ENCODE assay signal across 8 mouse cellular contexts in the genomic region with DNA sequence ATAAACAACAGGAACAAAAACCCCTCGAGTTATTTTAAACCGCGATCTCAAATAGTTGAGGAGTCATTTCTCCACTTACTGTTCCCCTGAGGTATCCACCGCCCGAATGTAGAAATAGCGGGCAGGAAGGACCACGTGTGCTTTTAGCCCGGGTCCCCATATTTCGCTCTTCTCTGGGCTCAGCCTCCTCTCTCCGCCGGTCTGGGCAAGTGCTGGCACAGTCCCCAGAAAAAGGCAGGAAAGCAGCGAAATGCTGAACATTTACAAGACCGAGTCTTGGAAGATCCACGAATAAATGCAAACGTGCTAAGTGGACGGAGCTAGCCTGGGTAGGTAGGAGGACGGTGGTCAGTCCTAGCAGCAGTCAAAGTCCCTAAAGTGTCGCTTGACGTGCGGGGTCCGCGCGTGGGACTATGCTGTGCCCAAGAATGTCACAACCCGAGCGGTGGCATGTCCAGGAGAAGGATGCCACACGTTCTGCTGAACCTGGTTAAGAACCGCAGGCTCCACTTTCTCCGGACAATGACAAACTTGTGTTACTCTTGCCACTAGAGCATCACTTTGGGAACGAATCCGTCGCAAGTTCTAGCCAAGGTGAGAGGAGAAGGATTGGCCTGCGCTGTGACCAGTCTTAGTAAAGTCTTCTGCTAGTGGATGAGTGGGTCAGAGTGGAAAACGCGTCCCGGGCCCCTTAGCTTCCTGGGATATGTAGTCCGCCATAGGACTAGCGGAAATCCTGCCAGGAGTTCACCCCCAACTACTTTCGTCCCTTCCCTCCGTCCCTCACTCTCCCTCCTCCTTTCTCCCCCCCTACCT. TPM values are rescaled to one million over a fixed set of nuclear protein-coding genes. Genes with fewer than 3 reads are reported as not detected.
DNase-seq lines count a peak whose midpoint lies in the region; ATAC-seq lines count a peak whose summit lies in the region.

Kdelc1 (minus strand) TSS at position 570 of the 816 bp plus-strand sequence.
Bivm (plus strand) TSS at position 719 of the 816 bp plus-strand sequence.

- H3K9me3 ChIP-seq in hindbrain, embryonic 13.5 days, result no peaks in the 10 kb centered on the region

- H3K4me3 ChIP-seq in hindbrain, embryonic 13.5 days, result peak within 1 kb of the TSS; percentile 66

- peaks cover 18% of the 10 kb centered on the region for H3K36me3 ChIP-seq in hindbrain, embryonic 13.5 days

- H3K9ac ChIP-seq in hindbrain, embryonic 13.5 days, result peak within 1 kb of the TSS; percentile 92

- peak; percentile 97 for DNase-seq in NIH3T3 (ENCODE audit: low read depth)
- DNase-seq in cerebellum, postnatal 14 days, result peak; percentile 90
- peak; percentile 90 to 93 for DNase-seq in frontal cortex, postnatal 14 days (ENCODE audit: low spot score in 2 of 2)
- peak; percentile 56 to 65 for DNase-seq in layer of hippocampus, postnatal 25 days (ENCODE audit: extremely low spot score in 1 of 2, low spot score in 1 of 2)
- peak; percentile 95 for DNase-seq in lung, postnatal 25 days (ENCODE audit: low spot score)
- DNase-seq in retina, embryonic 14.5 days (ENCODE audit: low spot score), result peak; percentile 95
- peak; percentile 71 for DNase-seq in thymus, postnatal 4 days

- ATAC-seq in hindbrain, embryonic 13.5 days (ENCODE audit: low FRiP score), result peak; percentile 98

- H3K4me1 ChIP-seq in hindbrain, embryonic 13.5 days (replicated peaks), result peaks cover 31% of the 10 kb centered on the region

- under 1% methylated on average over 39 of the region's 39 CpGs for WGBS in hindbrain, embryonic 13.5 days

- peak within 1 kb of the TSS; percentile 83 for H3K4me2 ChIP-seq in hindbrain, embryonic 13.5 days

- H3K27ac ChIP-seq in hindbrain, embryonic 13.5 days, result peak within 1 kb of the TSS; percentile 97

- no peaks in the 10 kb centered on the region for H3K27me3 ChIP-seq in hindbrain, embryonic 13.5 days

RNA-seq across cellular contexts. Expression of gene Kdelc1, which starts in this region (rescaled TPM):
- 29.2 and 30.1 TPM in 2 replicates for polyA plus RNA-seq in hindbrain, embryonic 13.5 days (2015; fragmentation: Nextera tagmentation; extraction: Ambion mirVana)
- total RNA-seq in layer of hippocampus, postnatal 25 days (2021), result 1 to 10 TPM; 9.9 to 10.0 TPM

RNA-seq across cellular contexts. Expression of gene Bivm, which starts in this region (rescaled TPM):
- 31.9 and 32.1 TPM in 2 replicates for polyA plus RNA-seq in hindbrain, embryonic 13.5 days (2015; fragmentation: Nextera tagmentation; extraction: Ambion mirVana)
- total RNA-seq in layer of hippocampus, postnatal 25 days (2021), result 10 to 100 TPM; 34.1 to 40.1 TPM

Comparison
In these comparisons a context has a peak if more than half of its experiments do, and no peak if none do; other contexts are left out.
1. Peak in every context shown above with its lines: DNase-seq, ATAC-seq, H3K4me3 ChIP-seq and H3K27ac ChIP-seq.